Mouse (Mus musculus): ENCODE data around the gene Col1a2. TPM values are rescaled to one million over a fixed set of nuclear protein-coding genes. Genes with fewer than 3 reads are reported as not detected.

Col1a2 gene
- polyA plus RNA-seq, 1 experiment from 2014 or later, result 469 TPM

DNA sequence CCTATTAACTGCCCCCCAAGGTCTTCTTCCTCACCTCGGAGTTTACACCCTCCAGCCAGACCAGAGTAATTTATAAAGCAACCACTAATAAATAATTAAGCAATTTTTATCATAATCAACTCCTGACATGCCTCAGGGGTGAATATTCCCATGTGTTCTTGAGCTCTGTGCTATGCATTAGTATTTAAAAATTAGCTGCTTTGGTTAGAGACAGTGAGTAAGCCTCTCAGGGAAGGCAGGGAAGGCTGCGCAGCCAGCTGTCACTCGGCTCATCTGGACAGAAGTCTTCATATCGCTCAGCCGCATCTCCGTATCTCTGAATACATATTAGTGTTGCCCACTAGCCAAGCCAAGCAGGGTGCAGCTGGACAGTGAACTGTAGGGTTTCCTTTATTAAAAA is 50.8 kb downstream of the Col1a2 start:
- Histone ChIP-seq H3K27ac (no peak overlapping the region), H3K9ac (no peak overlapping the region), H3K27me3 (no peaks in the 10 kb centered on the region), H3K36me3 (no peaks in the 10 kb centered on the region), H3K4me2 (no peak overlapping the region), H3K4me3 (no peak overlapping the region), H3K9me3 (replicated peaks) (no peaks in the 10 kb centered on the region), H3K4me1 (replicated peaks) (0 out of 2 replicates have a peak, but pooled peaks cover 3% of the 10 kb centered on the region)
- 84% methylated on average over 6 of the region's 6 CpGs for WGBS
- no peak for ATAC-seq (replicated peaks; ENCODE audit: insufficient number of reproducible peaks, insufficient read depth, low FRiP score, low read depth)

DNA sequence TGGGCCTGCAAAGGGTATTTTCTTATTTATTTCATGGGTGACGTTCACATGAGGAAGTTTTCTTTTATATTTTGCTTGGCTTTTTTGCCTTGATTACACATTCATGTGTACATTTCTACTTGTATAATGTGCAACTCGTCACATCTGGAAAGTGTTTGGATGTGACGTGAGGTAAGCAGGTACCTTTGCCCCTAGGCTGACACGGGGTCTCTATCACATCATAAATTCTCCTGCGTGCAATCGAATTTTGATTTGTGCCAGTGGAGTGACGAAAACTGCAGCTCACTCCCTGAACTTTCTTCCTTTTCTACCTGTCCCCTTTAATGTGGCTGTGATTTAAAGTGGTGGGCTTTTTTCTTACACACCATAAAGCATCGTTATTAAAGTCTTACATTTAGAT is 52.5 kb downstream of the Col1a2 start:
- H3K27me3 ChIP-seq, result no peaks in the 10 kb centered on the region
- H3K9me3 ChIP-seq (replicated peaks), result no peaks in the 10 kb centered on the region
- no peak overlapping the region for H3K4me2 ChIP-seq
- WGBS, result 80% methylated on average over 8 of the region's 8 CpGs
- no peak overlapping the region for H3K9ac ChIP-seq
- no peak overlapping the region for H3K4me3 ChIP-seq
- no peak overlapping the region for H3K27ac ChIP-seq
- H3K36me3 ChIP-seq, result no peaks in the 10 kb centered on the region
- peaks cover 9% of the 10 kb centered on the region for H3K4me1 ChIP-seq (replicated peaks)
- no peak for ATAC-seq (replicated peaks; ENCODE audit: insufficient number of reproducible peaks, insufficient read depth, low FRiP score, low read depth)

DNA sequence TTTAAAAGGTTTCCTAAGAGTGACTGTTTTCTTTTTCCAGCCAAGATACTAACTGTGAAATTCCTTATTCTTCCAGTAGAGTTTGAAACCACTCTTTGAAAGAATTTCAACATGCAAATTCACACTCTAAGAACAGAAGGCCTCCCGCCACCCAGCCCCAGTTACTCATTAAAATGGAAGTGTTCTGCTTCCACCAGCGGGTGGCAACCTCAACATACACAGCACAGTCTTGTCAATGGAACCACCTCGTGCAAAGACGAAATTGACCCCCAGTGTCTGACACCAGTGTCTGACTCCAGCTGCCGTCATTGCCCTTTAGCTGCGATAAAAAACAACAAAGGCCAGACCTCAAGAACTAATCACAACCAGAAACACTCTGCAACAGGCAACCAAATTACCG is 53.1 kb downstream of the Col1a2 start:
- no peaks in the 10 kb centered on the region for H3K9me3 ChIP-seq (replicated peaks)
- 0 out of 2 replicates have a peak overlapping the region, but pooled peaks have one; percentile 13 for H3K4me3 ChIP-seq
- H3K36me3 ChIP-seq, result no peaks in the 10 kb centered on the region
- peak overlapping the region; percentile 41 for H3K4me2 ChIP-seq
- ATAC-seq (replicated peaks; ENCODE audit: insufficient number of reproducible peaks, insufficient read depth, low FRiP score, low read depth), result no peak
- H3K4me1 ChIP-seq (replicated peaks), result peaks cover 9% of the 10 kb centered on the region
- WGBS, result 9% methylated on average over 7 of the region's 7 CpGs
- no peak overlapping the region for H3K27ac ChIP-seq
- H3K27me3 ChIP-seq, result no peaks in the 10 kb centered on the region
- no peak overlapping the region for H3K9ac ChIP-seq

DNA sequence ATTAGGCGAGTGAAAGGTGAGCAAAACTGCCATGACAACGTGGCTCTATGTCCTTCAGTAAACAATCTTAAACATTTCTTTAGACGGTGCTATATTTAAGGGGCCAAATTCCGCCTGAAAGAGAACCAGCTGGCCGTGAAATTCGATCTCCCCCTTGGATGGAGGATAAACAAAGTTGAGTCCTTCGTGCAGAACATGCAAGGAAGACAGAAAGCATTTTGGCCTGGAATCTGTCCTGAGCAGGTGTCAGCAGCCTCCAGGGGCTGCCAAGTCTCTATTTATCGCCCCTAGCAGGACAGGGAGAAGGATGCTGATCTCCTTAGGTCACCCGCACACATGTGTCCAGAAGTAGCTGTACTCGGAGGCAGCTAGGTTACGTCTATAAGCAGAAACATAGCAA is 56.5 kb downstream of the Col1a2 start:
- H3K27me3 ChIP-seq, result no peaks in the 10 kb centered on the region
- no peak for ATAC-seq (replicated peaks; ENCODE audit: insufficient number of reproducible peaks, insufficient read depth, low FRiP score, low read depth)
- H3K27ac ChIP-seq, result peak overlapping the region; percentile 15; the same call in 1 of the 2 replicates
- no peaks in the 10 kb centered on the region for H3K9me3 ChIP-seq (replicated peaks)
- no peak overlapping the region for H3K4me3 ChIP-seq
- H3K36me3 ChIP-seq, result no peaks in the 10 kb centered on the region
- peaks cover 9% of the 10 kb centered on the region for H3K4me1 ChIP-seq (replicated peaks)
- no peak overlapping the region for H3K9ac ChIP-seq
- 21% methylated on average over 11 of the region's 11 CpGs for WGBS
- peak overlapping the region; percentile 11; the same call in 1 of the 2 replicates for H3K4me2 ChIP-seq

DNA sequence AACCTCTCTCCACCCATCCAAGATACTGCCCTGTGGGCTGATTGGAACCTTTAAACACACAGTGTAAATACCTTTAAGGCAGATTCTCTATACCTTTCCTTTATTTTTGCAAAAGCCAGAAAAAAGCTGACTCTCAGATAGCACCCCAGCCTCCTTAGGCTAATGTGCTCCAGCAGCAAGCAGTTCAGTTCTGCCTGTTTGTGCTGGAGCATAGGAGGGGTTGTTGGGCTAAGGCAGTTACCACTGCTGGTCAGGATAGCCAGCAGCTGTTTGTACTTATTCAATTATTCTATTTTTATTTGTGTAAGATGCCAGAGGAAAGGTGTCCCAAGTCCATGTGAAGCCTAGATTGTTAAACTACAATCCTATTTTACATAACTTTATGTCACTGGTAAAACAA is 57.0 kb downstream of the Col1a2 start:
- ATAC-seq (replicated peaks; ENCODE audit: insufficient number of reproducible peaks, insufficient read depth, low FRiP score, low read depth), result no peak
- H3K4me2 ChIP-seq, result peak overlapping the region; percentile 11; the same call in 1 of the 2 replicates
- no peak overlapping the region for H3K4me3 ChIP-seq
- no peak overlapping the region for H3K9ac ChIP-seq
- H3K9me3 ChIP-seq (replicated peaks), result no peaks in the 10 kb centered on the region
- H3K36me3 ChIP-seq, result no peaks in the 10 kb centered on the region
- no peaks in the 10 kb centered on the region for H3K27me3 ChIP-seq
- peak overlapping the region; percentile 15; the same call in 1 of the 2 replicates for H3K27ac ChIP-seq
- H3K4me1 ChIP-seq (replicated peaks), result peaks cover 9% of the 10 kb centered on the region

DNA sequence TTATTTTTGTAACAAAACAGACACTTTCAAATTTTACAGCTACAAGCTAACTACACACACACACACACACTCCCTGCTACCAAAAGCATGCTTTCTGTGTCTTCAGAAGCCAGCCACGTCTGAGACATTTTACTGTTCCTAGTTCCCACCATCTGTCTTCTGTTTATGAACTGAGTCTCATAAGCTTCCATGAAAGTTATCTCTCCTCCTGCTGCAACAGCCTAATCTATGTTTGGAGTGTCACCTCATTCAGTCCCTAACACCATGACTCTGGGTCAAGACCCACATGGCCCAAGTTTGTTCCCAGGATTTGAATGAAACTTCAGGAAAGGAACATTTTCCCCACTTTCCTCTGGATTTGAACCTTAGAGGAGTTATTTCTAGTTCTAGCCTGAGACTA is 57.8 kb downstream of the Col1a2 start:
- Histone ChIP-seq H3K27ac (no peak overlapping the region), H3K9me3 (replicated peaks) (no peaks in the 10 kb centered on the region), H3K4me1 (replicated peaks) (peaks cover 9% of the 10 kb centered on the region), H3K9ac (no peak overlapping the region), H3K4me2 (no peak overlapping the region), H3K36me3 (no peaks in the 10 kb centered on the region), H3K27me3 (no peaks in the 10 kb centered on the region), H3K4me3 (no peak overlapping the region)
- ATAC-seq (replicated peaks; ENCODE audit: insufficient number of reproducible peaks, insufficient read depth, low FRiP score, low read depth), result no peak
- 41% methylated on average over 1 of the region's 1 CpGs for WGBS

DNA sequence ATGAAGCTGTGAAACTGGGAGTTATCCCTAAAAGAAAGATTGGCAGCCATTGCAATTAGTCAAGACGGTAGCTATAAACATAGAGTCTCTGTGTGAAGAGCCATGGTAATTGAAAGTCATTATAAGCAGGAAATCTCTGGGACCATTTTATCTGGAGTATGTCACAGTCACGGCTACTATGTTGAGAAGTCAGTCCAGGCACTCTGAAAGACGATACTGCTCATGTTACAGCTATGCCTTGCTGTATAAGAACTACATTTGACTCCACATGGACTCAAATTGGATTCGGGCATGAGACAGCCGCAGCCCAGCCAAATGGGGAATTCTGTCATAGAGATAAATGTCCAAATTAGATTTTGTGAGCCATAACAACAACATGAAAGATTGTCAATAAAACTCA is 58.9 kb downstream of the Col1a2 start:
- no peaks in the 10 kb centered on the region for H3K27me3 ChIP-seq
- 42% methylated on average over 5 of the region's 5 CpGs for WGBS

DNA sequence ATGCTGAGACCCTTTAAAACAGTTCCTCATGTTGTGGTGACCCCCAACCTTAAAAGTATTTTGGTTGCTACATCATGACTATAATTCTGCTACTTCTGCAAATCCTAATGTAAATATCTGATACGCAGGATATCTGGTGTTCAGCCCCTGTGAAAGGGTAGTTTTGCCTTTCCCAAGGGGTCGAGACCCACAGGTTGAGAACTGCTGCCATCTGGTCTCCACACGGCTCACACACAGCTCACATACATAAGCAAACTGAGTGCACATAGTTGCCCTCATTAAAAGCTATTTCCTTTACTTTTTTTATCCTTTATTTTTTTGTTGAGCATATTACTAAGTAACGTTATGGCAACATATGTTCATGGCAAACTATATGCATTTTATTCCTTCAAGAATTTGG is 65.8 kb downstream of the Col1a2 start:
- Histone ChIP-seq H3K36me3 (no peaks in the 10 kb centered on the region), H3K27me3 (no peaks in the 10 kb centered on the region), H3K4me2 (no peak overlapping the region), H3K9ac (no peak overlapping the region), H3K4me3 (no peak overlapping the region), H3K4me1 (replicated peaks) (no peaks in the 10 kb centered on the region), H3K9me3 (replicated peaks) (no peaks in the 10 kb centered on the region), H3K27ac (no peak overlapping the region)
- ATAC-seq (replicated peaks; ENCODE audit: insufficient number of reproducible peaks, insufficient read depth, low FRiP score, low read depth), result no peak
- WGBS, result 68% methylated on average over 4 of the region's 4 CpGs

More for the DNA sequence above, 58.9 kb downstream of the Col1a2 start:
- no peak for ATAC-seq (replicated peaks; ENCODE audit: insufficient number of reproducible peaks, insufficient read depth, low FRiP score, low read depth)
- H3K4me1 ChIP-seq (replicated peaks), result peaks cover 7% of the 10 kb centered on the region
- H3K9ac ChIP-seq, result no peak overlapping the region
- no peak overlapping the region for H3K4me2 ChIP-seq
- H3K27ac ChIP-seq, result no peak overlapping the region
- H3K4me3 ChIP-seq, result no peak overlapping the region
- no peaks in the 10 kb centered on the region for H3K36me3 ChIP-seq
- H3K9me3 ChIP-seq (replicated peaks), result no peaks in the 10 kb centered on the region

DNA sequence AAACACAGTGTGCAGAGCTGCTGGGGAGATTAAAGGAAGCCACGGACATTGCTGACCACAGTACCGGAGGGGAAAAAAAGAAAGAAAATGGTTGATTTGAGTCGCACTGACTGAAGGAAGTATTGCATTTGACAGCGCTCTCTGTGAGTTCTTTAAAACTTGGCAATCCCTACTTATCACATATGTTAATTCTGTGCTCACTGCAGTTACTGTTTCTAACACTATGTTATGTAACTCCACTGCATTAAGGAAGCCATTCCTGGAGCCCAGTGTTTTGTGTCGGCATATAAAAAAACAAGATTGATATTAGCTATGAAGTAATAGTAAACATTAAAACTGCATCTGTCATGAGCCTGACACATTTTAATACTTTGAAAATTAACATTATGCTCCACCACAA is 73.1 kb downstream of the Col1a2 start:
- Histone ChIP-seq H3K27me3 (no peaks in the 10 kb centered on the region), H3K4me2 (no peak overlapping the region), H3K36me3 (no peaks in the 10 kb centered on the region), H3K27ac (no peak overlapping the region), H3K9ac (no peak overlapping the region), H3K9me3 (replicated peaks) (no peaks in the 10 kb centered on the region), H3K4me1 (replicated peaks) (no peaks in the 10 kb centered on the region), H3K4me3 (no peak overlapping the region)
- no peak for ATAC-seq (replicated peaks; ENCODE audit: insufficient number of reproducible peaks, insufficient read depth, low FRiP score, low read depth)
- 62% methylated on average over 5 of the region's 5 CpGs for WGBS

DNA sequence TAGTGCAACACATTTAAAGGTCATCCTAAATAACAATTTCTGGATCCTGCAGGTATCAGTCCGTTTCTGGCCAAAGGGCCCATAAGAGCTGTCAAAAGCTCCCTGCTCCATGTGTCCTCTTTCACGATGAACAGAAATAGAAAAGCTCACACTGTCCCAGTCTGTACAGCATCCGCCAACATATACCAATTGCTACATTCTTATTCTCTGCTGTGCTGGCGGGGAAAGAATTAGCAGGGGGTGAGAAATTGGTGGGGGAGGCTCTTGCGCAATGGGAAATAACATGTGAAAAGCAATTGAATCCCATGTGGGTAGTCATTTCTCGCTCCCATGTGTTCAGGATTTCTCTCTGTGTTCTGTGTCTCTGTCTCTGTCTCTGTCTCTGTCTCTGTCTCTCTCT is 73.7 kb downstream of the Col1a2 start:
- Histone ChIP-seq H3K4me1 (replicated peaks) (no peaks in the 10 kb centered on the region), H3K27ac (no peak overlapping the region), H3K4me2 (no peak overlapping the region), H3K27me3 (no peaks in the 10 kb centered on the region), H3K36me3 (no peaks in the 10 kb centered on the region), H3K9ac (no peak overlapping the region), H3K4me3 (no peak overlapping the region), H3K9me3 (replicated peaks) (no peaks in the 10 kb centered on the region)
- 79% methylated on average over 6 of the region's 6 CpGs for WGBS
- no peak for ATAC-seq (replicated peaks; ENCODE audit: insufficient number of reproducible peaks, insufficient read depth, low FRiP score, low read depth)

DNA sequence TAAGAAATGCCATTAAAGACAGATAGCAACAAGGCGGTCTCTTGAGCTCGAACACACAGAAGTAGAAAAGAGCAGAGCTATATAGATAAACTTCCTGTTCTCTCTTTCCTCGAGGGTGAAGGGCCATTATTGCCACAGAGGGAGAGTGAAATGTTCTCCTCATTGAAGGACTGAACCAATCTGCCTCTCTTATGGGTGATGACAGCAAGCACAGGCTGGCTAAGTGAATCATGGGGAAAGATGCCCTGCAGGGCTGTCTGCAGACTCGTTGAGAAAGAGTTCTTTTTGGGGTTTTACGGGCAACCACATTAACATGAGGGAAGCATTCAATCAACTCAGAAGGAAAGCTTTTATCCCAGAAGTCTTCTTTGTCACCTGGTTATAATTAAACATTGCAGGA is 75.0 kb downstream of the Col1a2 start:
- H3K4me1 ChIP-seq (replicated peaks), result no peaks in the 10 kb centered on the region
- no peak overlapping the region for H3K27ac ChIP-seq
- WGBS, result 34% methylated on average over 5 of the region's 5 CpGs
- H3K4me3 ChIP-seq, result no peak overlapping the region
- no peak overlapping the region for H3K4me2 ChIP-seq
- H3K9me3 ChIP-seq (replicated peaks), result no peaks in the 10 kb centered on the region
- no peak overlapping the region for H3K9ac ChIP-seq
- no peak for ATAC-seq (replicated peaks; ENCODE audit: insufficient number of reproducible peaks, insufficient read depth, low FRiP score, low read depth)
- no peaks in the 10 kb centered on the region for H3K36me3 ChIP-seq
- H3K27me3 ChIP-seq, result no peaks in the 10 kb centered on the region

DNA sequence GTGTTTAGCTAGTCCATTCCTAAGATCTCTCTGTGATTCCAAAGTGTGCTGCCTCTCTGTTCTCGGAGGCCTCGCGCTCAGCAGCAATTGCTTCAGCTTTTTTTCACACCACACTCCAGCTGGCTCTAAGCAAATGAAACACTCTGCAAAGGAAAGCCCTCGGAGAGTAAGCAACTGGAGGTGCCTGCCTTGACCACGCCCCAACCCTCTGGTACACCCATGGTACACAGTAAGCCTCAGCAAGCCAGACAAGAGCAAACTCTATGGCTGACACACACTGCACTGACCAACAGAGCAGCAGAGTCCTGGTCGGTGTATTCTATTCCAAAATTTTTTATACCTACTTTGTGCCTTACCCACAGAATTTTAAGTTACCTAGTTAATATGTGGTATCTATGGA is 78.9 kb downstream of the Col1a2 start:
- no peaks in the 10 kb centered on the region for H3K27me3 ChIP-seq
- no peak for ATAC-seq (replicated peaks; ENCODE audit: insufficient number of reproducible peaks, insufficient read depth, low FRiP score, low read depth)

More for the DNA sequence above, 78.9 kb downstream of the Col1a2 start:
- Histone ChIP-seq H3K27ac (no peak overlapping the region), H3K4me3 (no peak overlapping the region), H3K36me3 (no peaks in the 10 kb centered on the region), H3K9me3 (replicated peaks) (no peaks in the 10 kb centered on the region), H3K4me2 (no peak overlapping the region), H3K9ac (no peak overlapping the region), H3K4me1 (replicated peaks) (no peaks in the 10 kb centered on the region)
- WGBS, result 55% methylated on average over 6 of the region's 6 CpGs
